Mouse (Mus musculus) kidney, postnatal 36 days (tissue): Measurements from ENCODE around the gene Rsph10b.

Experiments used
- DNase-seq, 2 experiments: peaks; one replicate each; pipeline ENCODE4 v3.0.0; 2021 to 2022; ENCODE audit warnings: mixed read lengths in 2 of 2

Gene Rsph10b

GRCm38 (mm10) chr5:143932831-143933230, at the start of gene Rsph10b:
Gene Rsph10b (plus strand): TSS chr5:143933035.
- peak in 1 of 2 experiments; percentile 14 for DNase-seq

GRCm38 (mm10) chr5:143885274-143885673, 47.6 kb upstream of the Rsph10b start:
- no peak for DNase-seq

GRCm38 (mm10) chr5:143890741-143891140, 42.1 kb upstream of the Rsph10b start:
- no peak for DNase-seq

GRCm38 (mm10) chr5:143892255-143892886, 40.5 kb upstream of the Rsph10b start:
- DNase-seq, result no peak

GRCm38 (mm10) chr5:143893396-143893795, 39.4 kb upstream of the Rsph10b start:
- DNase-seq, result peak in 1 of 2 experiments; percentile 4

GRCm38 (mm10) chr5:143897635-143898330, 35.1 kb upstream of the Rsph10b start, which contains the start of gene Ankrd61:
Gene Ankrd61 (minus strand): TSS chr5:143897685.
- no peak for DNase-seq

GRCm38 (mm10) chr5:143902111-143902510, 30.7 kb upstream of the Rsph10b start:
- peak in 1 of 2 experiments; percentile 17 for DNase-seq

GRCm38 (mm10) chr5:143903813-143904212, 29.0 kb upstream of the Rsph10b start:
- DNase-seq, result no peak

- no peak for DNase-seq
Measured at GRCm38 (mm10) chr5:143906429-143906828, 26.4 kb upstream of the Rsph10b start.

GRCm38 (mm10) chr5:143908926-143909325, 23.9 kb upstream of the Rsph10b start:
- no peak for DNase-seq

GRCm38 (mm10) chr5:143909417-143910400, 23.1 kb upstream of the Rsph10b start, which contains the start of the genes Aimp2 and Pms2:
Gene Aimp2 (minus strand): TSS chr5:143909847.
Gene Pms2 (plus strand): TSS chr5:143909964.
- DNase-seq, result peak; percentile 96 to 98

GRCm38 (mm10) chr5:143916221-143916620, 16.6 kb upstream of the Rsph10b start:
- DNase-seq, result no peak

GRCm38 (mm10) chr5:143917418-143917817, 15.4 kb upstream of the Rsph10b start:
- peak; percentile 67 to 85 for DNase-seq

GRCm38 (mm10) chr5:143918120-143918519, 14.7 kb upstream of the Rsph10b start:
- DNase-seq, result no peak

- no peak for DNase-seq
Measured at GRCm38 (mm10) chr5:143924781-143925452, 7.9 kb upstream of the Rsph10b start.

- no peak for DNase-seq
Measured at GRCm38 (mm10) chr5:143927875-143928274, 5.0 kb upstream of the Rsph10b start, which contains the start of gene Gm42421. Gene Gm42421 (plus strand): TSS chr5:143928175.

- no peak for DNase-seq
Measured at GRCm38 (mm10) chr5:143929291-143929690, 3.5 kb upstream of the Rsph10b start.

GRCm38 (mm10) chr5:143930656-143931055, 2.2 kb upstream of the Rsph10b start:
- no peak for DNase-seq

GRCm38 (mm10) chr5:143931863-143932580, 813 bp upstream of the Rsph10b start:
- no peak for DNase-seq

GRCm38 (mm10) chr5:143933414-143933813, 579 bp downstream of the Rsph10b start:
- DNase-seq, result no peak

- no peak for DNase-seq
Measured at GRCm38 (mm10) chr5:143933875-143934274, 1.0 kb downstream of the Rsph10b start.
